Mouse (Mus musculus) small intestine, adult 2 months (tissue): ENCODE measurements around the gene Rbms1. TPM values are rescaled to one million over a fixed set of nuclear protein-coding genes. Genes with fewer than 3 reads are reported as not detected.

ENCODE experiments used
- H3K27ac ChIP-seq: fragments of 200-500 bp; 2 replicates; pipeline ENCODE4 v1.5.1; 2012; ENCODE audit warnings: low read depth, low read length, control low read depth, inconsistent platforms; ENCODE audit not compliant: insufficient read depth
- H3K27me3 ChIP-seq: fragments of 200-500 bp; 2 replicates; pipeline ENCODE4 v1.6.1; 2012; ENCODE audit warnings: mild to moderate bottlenecking, moderate library complexity, low read length, inconsistent platforms; ENCODE audit not compliant: control insufficient read depth, insufficient read depth
- H3K36me3 ChIP-seq: fragments of 200-500 bp; 2 replicates; pipeline ENCODE4 v1.6.1; 2012; ENCODE audit warnings: mild to moderate bottlenecking, low read length, control low read depth, inconsistent platforms; ENCODE audit not compliant: control insufficient read depth, insufficient read depth
- H3K4me1 ChIP-seq: fragments of 200-500 bp; 2 replicates; pipeline ENCODE4 v1.6.1; 2012; ENCODE audit warnings: low read length, inconsistent platforms, mixed read lengths; ENCODE audit not compliant: control insufficient read depth, insufficient read depth, insufficient read length
- H3K4me3 ChIP-seq: fragments of 200-500 bp; 2 replicates; pipeline ENCODE4 v1.5.1; 2012; ENCODE audit warnings: low read depth, mild to moderate bottlenecking, control low read depth, inconsistent platforms, low read length, moderate library complexity
- CTCF ChIP-seq: fragments of 200-500 bp; IDR thresholded peaks from 2 replicates; pipeline ENCODE4 v1.5.1; 2012; ENCODE audit warnings: low read depth, mild to moderate bottlenecking, control low read depth, inconsistent platforms, low read length, moderate library complexity, mixed read lengths; ENCODE audit not compliant: insufficient replicate concordance, insufficient read length; ENCODE audit errors: extremely low read depth
- POLR2A ChIP-seq: fragments of 200-500 bp; IDR thresholded peaks from 2 replicates; pipeline ENCODE4 v1.6.1; 2012; ENCODE audit warnings: low read depth, mild to moderate bottlenecking, control low read depth, inconsistent platforms, low read length, moderate library complexity
- WGBS: fragments of 180-500 bp; shearing (Covaris S2); methylation state at CpG from one replicate; pipeline ENCODE4 v1.1.7; 2018; 5-methylcytosine and 5-hydroxymethylcytosine counted together
- polyA plus RNA-seq: library from polyadenylated mRNA; depleted of rRNA; stranded (reverse); fragments of >200 nt; gene quantifications from 2 replicates; pipeline ENCODE4 v1.2.3, GENCODE M21; 2012

The Rbms1 gene
- polyA plus RNA-seq, 1 experiment = 41.2 TPM

DNA sequence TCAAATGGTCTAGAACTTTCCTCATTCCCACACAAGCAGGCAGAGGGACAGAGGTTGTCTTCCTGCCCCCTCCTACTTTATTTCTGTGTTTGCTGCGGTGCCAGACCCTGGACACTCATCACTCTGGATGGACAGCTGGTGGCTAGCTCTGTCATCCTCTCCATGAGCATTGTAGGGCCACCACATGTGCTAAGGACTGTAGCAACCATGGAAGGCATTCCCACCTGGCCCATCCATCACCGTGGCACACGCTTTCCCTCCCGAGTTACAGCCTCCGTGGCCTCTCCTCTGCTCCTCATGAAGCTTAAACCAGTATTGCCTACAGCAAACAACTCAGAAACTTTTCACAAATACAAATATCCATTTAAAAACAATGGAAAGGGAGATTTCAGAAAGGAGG, 34.0 kb downstream of the Rbms1 start:
- TF ChIP-seq CTCF (no peak), POLR2A (no peak)
- Histone ChIP-seq H3K27me3 (no peaks in the 10 kb centered on the region), H3K36me3 (no peaks in the 10 kb centered on the region), H3K4me3 (no peak overlapping the region), H3K27ac (no peak overlapping the region), H3K4me1 (no peaks in the 10 kb centered on the region; the same call in 1 of the 2 replicates)
- 96% methylated on average over 5 of the region's 5 CpGs for WGBS

GRCm38 (mm10) chr2:60927906-60928775, 34.9 kb downstream of the Rbms1 start:
- Histone ChIP-seq H3K27me3 (no peaks in the 10 kb centered on the region), H3K4me1 (no peaks in the 10 kb centered on the region; the same call in 1 of the 2 replicates)
- WGBS = 65% methylated on average over 8 of the region's 8 CpGs

DNA sequence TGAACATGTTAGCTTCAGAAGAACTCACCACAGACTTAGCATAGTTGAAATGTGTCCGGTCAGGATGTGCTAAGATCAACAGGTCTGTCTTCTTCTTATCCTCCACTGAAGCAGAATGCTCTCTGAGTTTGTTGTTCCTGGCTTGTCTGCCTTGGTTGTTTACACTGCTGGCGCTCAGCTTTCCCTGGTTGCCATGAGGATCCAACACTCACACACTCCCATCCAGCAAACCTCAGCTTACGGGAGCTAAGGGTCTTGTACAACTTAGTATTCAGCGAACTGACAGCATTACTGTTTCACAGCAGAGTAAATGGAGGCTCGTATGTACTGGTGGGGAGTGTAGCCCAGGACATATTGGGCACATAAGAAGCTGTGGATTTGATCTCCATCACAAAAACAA, 37.9 kb downstream of the Rbms1 start:
- 80% methylated on average over 5 of the region's 5 CpGs for WGBS
- Histone ChIP-seq H3K4me1 (no peaks in the 10 kb centered on the region; the same call in 1 of the 2 replicates), H3K36me3 (no peaks in the 10 kb centered on the region), H3K4me3 (no peak overlapping the region), H3K27me3 (no peaks in the 10 kb centered on the region), H3K27ac (no peak overlapping the region)
- no peak for TF ChIP-seq CTCF
- TF ChIP-seq POLR2A = no peak

More at GRCm38 (mm10) chr2:60927906-60928775, 34.9 kb downstream of the Rbms1 start:
- Histone ChIP-seq H3K27ac (no peak overlapping the region), H3K4me3 (no peak overlapping the region), H3K36me3 (no peaks in the 10 kb centered on the region)
- no peak for TF ChIP-seq POLR2A
- TF ChIP-seq CTCF = no peak

DNA sequence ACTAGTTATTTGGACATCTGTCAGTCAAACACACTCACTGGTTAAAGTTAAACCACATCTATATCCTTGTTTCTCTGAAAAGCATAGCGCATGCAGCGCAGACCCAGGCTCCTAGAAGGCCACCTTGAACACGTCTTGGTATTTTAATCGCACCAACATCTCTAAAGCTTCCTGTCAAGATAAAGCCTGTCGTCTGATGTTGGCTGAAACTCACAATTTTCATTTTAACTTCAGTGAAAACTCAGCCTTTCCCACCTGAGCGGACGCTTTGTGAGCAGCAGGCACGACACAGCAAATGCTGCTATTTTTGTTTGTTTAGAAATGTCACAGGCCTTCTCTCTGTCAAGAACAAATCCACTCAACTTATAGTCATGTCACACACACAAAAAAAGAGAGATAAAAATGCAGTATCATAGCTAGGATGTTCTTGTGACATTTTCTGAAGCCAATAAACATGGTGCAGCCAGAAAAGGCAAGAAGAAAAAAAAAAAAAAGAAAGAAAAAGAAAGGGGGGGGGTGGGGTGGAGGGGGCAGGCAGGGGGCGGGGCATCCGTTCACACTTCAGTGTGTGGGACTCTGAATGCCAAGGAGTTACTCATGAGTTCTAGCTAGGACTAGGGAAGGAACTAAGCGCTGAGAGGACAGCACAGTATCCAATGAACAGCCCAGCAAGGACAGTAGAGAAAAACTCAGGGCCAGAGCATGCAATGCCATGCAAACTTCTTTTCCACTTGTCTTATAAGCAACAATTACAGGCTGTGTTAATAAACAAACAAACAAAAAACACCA, 39.0 kb downstream of the Rbms1 start:
- H3K27me3 ChIP-seq = no peaks in the 10 kb centered on the region
- no peak overlapping the region for H3K4me3 ChIP-seq
- no peak overlapping the region for H3K27ac ChIP-seq
- no peaks in the 10 kb centered on the region; the same call in 1 of the 2 replicates for H3K4me1 ChIP-seq
- H3K36me3 ChIP-seq = no peaks in the 10 kb centered on the region
- WGBS = 79% methylated on average over 11 of the region's 11 CpGs
- TF ChIP-seq CTCF = no peak
- TF ChIP-seq POLR2A = no peak

DNA sequence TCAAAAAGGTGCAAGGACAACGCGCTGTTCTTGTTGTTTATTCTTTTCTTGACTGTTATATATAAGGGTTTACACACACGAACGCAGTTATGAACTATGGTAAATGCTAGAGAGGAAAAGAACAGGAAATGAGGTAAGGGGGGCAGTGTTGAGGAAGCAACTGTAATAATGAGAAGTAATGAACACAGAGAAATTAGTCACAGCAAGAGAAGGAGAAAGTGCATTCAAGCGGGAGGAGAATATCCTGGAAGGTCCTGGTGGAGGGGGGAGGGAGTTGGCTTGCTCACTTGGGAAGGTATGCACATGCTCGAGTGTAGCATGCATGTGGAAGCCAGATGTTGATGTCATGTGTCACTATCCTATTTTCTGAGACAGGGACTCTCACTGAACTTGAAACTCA, 39.9 kb downstream of the Rbms1 start:
- Histone ChIP-seq H3K4me1 (no peaks in the 10 kb centered on the region; the same call in 1 of the 2 replicates), H3K4me3 (no peak overlapping the region), H3K27me3 (no peaks in the 10 kb centered on the region), H3K27ac (no peak overlapping the region), H3K36me3 (no peaks in the 10 kb centered on the region)
- TF ChIP-seq POLR2A (no peak), CTCF (no peak)
- 61% methylated on average over 6 of the region's 6 CpGs for WGBS

- no peak for TF ChIP-seq POLR2A
- no peak for TF ChIP-seq CTCF
- Histone ChIP-seq H3K27ac (no peak overlapping the region), H3K36me3 (no peaks in the 10 kb centered on the region), H3K27me3 (no peaks in the 10 kb centered on the region), H3K4me3 (no peak overlapping the region), H3K4me1 (no peaks in the 10 kb centered on the region)
- 67% methylated on average over 5 of the region's 5 CpGs for WGBS
These were observed 40.6 kb downstream of the Rbms1 start for GRCm38 (mm10) chr2:60922351-60922750.

GRCm38 (mm10) chr2:60920076-60920475, 42.9 kb downstream of the Rbms1 start:
- Histone ChIP-seq H3K4me1 (no peaks in the 10 kb centered on the region), H3K36me3 (no peaks in the 10 kb centered on the region), H3K27me3 (no peaks in the 10 kb centered on the region), H3K27ac (no peak overlapping the region), H3K4me3 (no peak overlapping the region)
- TF ChIP-seq CTCF (no peak), POLR2A (no peak)
- 66% methylated on average over 3 of the region's 3 CpGs for WGBS
